Mouse (Mus musculus) right cerebral cortex, adult 2 months (tissue): ENCODE measurements at regions not wholly inside any gene's neighbourhood (a gene's known extent, or its start where the extent isn't known, plus 50 kb on each side); places are given as distances from the start of the nearest gene placed in this dataset.

Experiments used
- DNase-seq, 2 experiments: peaks; one replicate each; pipeline ENCODE4 v3.0.0; 2021 to 2022; ENCODE audit warnings: low spot score in 2 of 2

DNA sequence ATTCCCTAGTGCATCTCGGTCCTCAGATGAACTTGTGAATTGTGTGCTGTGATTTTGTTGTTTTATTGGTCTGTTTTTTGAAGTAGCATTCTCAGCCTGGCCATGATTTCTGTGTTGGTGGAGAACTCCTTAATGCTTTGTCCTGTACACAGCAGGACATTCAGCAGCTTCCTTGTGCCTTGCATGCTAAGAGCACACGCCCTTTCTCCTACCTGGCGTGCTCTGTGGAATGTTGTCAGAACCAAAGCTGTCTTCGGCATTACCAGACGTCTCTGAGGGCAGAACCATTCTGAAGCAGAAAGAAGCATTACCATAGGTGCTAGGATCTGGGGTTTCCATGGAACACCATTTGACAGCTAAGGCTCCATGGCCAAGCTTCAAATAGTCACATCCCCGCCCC lies 75.0 kb upstream of the Epc2 start:
- no peak for DNase-seq

GRCm38 (mm10) chr2:49379222-49379805 lies 72.0 kb upstream of the Epc2 start:
- peak; percentile 16 to 34 for DNase-seq

DNA sequence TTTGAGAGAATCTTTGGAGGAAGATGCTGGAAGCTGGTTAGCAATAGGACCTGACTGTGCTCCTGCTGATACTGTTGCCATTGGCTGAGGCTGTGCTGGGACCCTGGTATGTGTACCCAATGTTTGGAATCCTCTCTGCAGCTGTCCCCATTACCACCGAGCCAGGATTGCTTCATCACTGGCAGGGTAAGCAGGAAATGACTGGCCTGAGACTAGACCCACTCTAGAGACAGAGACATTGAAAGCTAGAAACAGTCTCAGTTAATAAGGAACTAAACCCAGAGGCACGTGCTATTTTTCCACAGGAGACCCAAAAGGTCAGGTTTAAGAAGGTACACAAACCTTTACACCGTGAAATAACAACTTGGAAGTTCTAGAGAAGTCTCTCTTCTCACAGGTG lies 70.3 kb upstream of the Epc2 start:
- no peak for DNase-seq

DNA sequence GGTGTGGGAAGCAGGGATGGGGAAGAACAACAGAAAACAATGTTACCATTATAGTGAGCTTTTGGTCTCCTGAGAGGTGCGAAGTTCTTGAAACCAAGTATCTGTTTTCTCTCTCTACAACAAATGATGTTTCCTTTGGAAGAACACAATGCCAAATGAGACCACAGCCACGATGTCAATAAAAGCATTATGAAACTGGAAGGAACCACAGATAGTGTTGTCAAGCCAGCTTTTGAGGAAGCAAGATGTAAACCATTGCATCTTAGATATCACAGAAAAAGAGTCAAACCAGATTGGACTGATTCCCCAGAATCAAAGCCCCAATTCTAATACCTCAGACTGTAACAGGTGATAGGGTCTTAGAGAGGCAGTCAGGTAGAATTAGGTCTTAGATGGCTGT lies 64.5 kb upstream of the Epc2 start:
- no peak for DNase-seq

DNA sequence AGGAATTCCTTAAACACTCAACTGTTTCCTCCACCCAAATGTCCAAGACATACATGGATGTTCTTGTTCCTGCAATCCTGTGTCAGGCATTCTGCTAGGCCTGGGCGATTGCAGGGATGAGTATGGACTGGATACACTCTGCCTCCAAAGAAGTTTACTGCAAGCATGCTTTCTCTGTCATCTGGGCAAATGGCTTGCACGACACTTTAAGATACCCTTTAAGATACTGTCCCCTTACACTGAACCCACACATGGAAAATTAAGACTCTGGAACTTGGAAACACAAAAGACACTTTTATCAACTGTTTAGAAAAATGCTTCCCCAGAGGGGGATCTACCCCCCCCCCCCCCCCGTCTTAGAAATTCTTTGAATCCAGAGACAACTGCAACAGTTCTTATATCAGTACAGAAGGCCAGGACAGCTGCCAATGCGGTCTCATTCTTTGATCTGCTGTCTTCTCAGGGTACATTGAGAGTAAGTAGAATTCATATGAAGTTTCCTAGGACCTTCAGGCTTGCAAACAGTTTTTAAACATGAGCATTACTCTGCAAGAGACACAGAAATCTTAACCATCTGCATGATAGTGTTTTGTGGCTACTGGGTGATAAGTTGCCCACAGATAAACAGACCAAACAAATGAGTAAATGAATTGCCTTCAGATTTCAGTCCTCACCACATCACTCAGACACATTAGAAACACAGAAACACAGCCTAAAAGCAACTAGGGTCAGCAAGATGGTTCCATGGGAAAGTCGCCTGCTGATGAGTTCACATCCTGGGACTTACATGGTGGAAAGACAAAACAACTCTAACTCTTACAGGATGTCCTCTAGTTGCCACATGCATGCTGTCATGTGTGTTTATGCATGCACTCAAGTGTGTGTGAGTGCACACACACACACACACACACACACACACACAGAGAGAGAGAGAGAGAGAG lies 59.7 kb upstream of the Epc2 start:
- no peak for DNase-seq
